Mouse (Mus musculus): Measurements from ENCODE around the gene Ppm1l. TPM values are rescaled to one million over a fixed set of nuclear protein-coding genes. Genes with fewer than 3 reads are reported as not detected.

The Ppm1l gene
- 2.6 TPM for polyA plus RNA-seq (2014; fragmentation: Illumina TruSeq; extraction: RNeasy Lipid Tissue Mini Kit (QIAGEN cat#74804); ENCODE audit: insufficient read depth, low read depth, low replicate concordance)

DNA sequence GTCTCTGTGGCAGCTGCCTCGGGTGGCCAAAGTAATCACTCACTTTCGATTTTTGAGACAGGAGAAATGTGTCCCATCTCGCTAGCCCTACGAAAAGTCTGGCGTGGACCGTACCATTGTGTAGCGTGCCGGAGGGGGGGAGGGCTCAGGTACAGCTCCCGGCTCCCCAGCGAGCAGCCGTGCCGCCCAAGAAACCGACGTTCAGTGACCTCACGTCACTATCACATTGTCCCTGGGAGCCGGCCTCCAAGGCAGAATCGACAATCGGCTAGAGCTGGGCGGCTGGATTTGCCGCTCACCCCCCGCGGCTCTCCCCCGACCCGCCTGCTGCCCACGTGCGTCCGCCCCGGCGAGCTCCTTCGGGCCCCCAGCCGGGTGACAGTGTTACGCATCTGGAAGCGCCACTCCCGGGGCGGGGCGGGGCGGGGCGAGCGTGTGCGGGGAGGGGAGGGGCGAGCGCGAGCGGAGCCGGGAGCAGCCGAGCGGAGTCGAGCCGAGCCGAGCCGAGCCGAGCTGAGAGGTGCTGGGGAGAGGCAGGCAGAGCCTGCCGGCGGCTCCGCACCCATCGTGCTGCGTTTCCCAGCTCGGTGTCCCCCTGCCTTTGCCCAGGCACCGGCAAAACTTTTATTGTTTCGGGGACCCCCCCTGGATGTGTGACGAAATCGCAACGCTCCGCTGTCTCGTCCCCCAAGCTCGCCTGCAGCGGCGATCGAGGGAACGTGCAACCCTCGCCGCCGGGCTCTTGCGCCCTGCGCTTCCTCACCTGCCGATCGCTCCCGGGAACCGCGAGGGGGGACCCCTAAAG is at the start of gene Ppm1l:
Ppm1l (plus strand) TSS at position 471 of the 805 bp plus-strand sequence.

DNA sequence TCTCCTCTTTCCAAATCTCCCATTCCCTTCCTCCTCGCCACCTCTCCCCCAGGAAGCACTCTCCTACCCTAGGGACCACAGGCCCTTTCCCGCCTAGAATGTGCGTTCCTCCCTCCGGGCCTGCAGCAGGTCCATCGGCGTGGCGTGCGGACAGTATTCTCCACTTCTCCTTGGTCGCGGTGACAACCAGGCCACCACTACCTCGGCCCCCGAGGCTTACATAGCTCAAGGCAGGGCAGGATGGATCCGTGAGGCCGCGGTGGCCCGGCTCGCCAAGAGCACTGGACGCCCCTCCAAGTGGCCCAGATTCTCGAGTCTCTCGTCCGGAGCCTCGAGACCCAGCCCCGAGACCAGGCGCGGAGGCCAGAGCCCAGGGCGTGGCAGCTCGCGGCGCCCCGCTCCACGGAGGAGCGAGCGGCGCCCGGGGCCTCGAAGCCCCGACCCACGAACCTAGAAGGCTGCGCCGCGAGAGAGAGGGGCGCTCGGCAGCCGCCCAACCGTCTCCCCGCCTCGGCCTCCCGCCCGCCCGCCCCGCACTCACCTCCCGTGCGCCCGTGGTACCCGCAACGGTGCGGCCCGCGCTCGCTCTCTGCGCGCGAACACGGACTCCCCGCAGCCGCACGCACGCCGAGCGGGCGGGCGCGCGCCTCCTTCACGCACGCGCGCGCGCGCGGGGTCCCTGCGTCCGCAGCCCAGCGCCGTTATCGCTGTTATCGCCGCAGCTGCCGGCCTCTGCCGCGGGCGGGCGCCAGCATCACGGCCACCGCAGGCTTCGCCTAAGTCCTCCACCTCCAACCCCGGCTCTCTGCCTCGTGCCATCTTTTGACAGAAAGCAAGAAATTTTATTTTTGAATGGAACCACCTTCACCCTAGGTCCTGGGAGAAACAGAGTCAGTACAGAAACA is 281.9 kb downstream of the Ppm1l start, which contains the start of gene B3galnt1:
B3galnt1 (minus strand) TSS at position 700 of the 905 bp plus-strand sequence.

Other genes starting within 250 kb of the Ppm1l start
- 30.0 TPM for gene Kpna4, start 189.7 kb upstream of the Ppm1l start, polyA plus RNA-seq (2014; fragmentation: Illumina TruSeq; extraction: RNeasy Lipid Tissue Mini Kit (QIAGEN cat#74804); ENCODE audit: insufficient read depth, low read depth, low replicate concordance)
- gene Arl14, start 94.4 kb upstream of the Ppm1l start, polyA plus RNA-seq (2014; fragmentation: Illumina TruSeq; extraction: RNeasy Lipid Tissue Mini Kit (QIAGEN cat#74804); ENCODE audit: insufficient read depth, low read depth, low replicate concordance), result not detected

Measured in lung, adult 10 weeks (tissue).